Comparison of ENCODE assay signal across 8 mouse cellular contexts in the genomic region with DNA sequence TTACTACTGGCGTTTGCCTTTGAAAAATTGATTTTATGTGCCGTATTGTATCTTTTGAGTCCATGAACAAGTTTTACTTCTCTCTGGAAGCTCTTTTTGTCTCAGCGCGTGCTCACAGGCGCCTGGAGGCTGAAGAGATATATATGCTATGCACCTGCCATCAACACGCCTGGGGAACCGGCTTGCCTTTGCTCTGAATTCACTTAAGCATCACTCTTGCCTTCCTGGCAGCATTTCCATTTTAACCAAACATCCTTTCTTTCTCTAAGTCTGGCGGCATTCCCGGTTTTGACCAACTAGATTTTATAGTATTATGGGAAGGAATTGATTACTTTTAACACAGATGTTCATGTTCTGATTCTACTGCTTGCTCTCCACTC.
DNase-seq lines count a peak whose midpoint lies in the region; ATAC-seq and TF ChIP-seq lines count a peak whose summit lies in the region.

No protein-coding gene starts in this region.

- no peak for TF ChIP-seq CTCF in intestine, postnatal 0 days (IDR thresholded peaks at IDR 0.05; ENCODE audit: low read depth)
- no peak for TF ChIP-seq CTCF in small intestine, adult 2 months (IDR thresholded peaks at IDR 0.05; ENCODE audit: extremely low read depth, insufficient read length, insufficient replicate concordance, low read depth, low read length)

- peak overlapping the region; percentile 53 for H3K27ac ChIP-seq in heart, embryonic 16.5 days (ENCODE audit: low read length)
- 0 out of 2 replicates have a peak overlapping the region, but pooled peaks have one; percentile 65 for H3K27ac ChIP-seq in embryonic facial prominence, embryonic 10.5 days (replicated peaks)
- H3K27ac ChIP-seq in intestine, postnatal 0 days (ENCODE audit: low read depth, low read length), result no peak overlapping the region
- H3K27ac ChIP-seq in small intestine, adult 2 months (ENCODE audit: insufficient read depth, low read depth, low read length), result no peak overlapping the region

- no peak for TF ChIP-seq POLR2A in small intestine, adult 2 months (IDR thresholded peaks at IDR 0.05; ENCODE audit: low read depth, low read length)

- H3K27me3 ChIP-seq in heart, embryonic 16.5 days (ENCODE audit: control insufficient read depth, insufficient read depth, low read length), result no peaks in the 10 kb centered on the region
- H3K27me3 ChIP-seq in embryonic facial prominence, embryonic 10.5 days (replicated peaks; ENCODE audit: low read depth, poor library complexity, severe bottlenecking), result peaks cover 29% of the 10 kb centered on the region
- peaks cover 6% of the 10 kb centered on the region; the same call in 1 of the 2 replicates for H3K27me3 ChIP-seq in intestine, postnatal 0 days (replicated peaks; ENCODE audit: control insufficient read depth, insufficient read depth, low read length)
- peaks cover 12% of the 10 kb centered on the region; the same call in 1 of the 2 replicates for H3K27me3 ChIP-seq in small intestine, adult 2 months (ENCODE audit: control insufficient read depth, insufficient read depth, low read length)

- peak overlapping the region; percentile 89 for H3K4me2 ChIP-seq in heart, embryonic 16.5 days (ENCODE audit: low read depth, low read length)
- H3K4me2 ChIP-seq in intestine, postnatal 0 days (replicated peaks; ENCODE audit: low read depth), result peak overlapping the region; percentile 68

- H3K4me3 ChIP-seq in heart, embryonic 16.5 days (ENCODE audit: low read length), result peak overlapping the region; percentile 65
- peak overlapping the region; percentile 62 for H3K4me3 ChIP-seq in embryonic facial prominence, embryonic 10.5 days
- H3K4me3 ChIP-seq in intestine, postnatal 0 days (ENCODE audit: low read depth, low read length), result peak overlapping the region; percentile 30; the same call in 1 of the 2 replicates
- peak overlapping the region; percentile 62 for H3K4me3 ChIP-seq in small intestine, adult 2 months (ENCODE audit: low read depth, low read length)

- DNase-seq in heart, adult 8-10 months (ENCODE audit: low spot score), result no peak
- DNase-seq in embryonic facial prominence, embryonic 10.5 days (ENCODE audit: low spot score), result no peak
- DNase-seq in frontal cortex, adult 2 months (ENCODE audit: extremely low spot score in 1 of 2, low spot score in 1 of 2), result no peak
- no peak for DNase-seq in adrenal gland, adult 8-10 months
- DNase-seq in right cerebral cortex, postnatal 4 days, result no peak

- H3K9me3 ChIP-seq in heart, embryonic 16.5 days (replicated peaks; ENCODE audit: control insufficient read depth, low read length), result no peaks in the 10 kb centered on the region
- no peaks in the 10 kb centered on the region for H3K9me3 ChIP-seq in embryonic facial prominence, embryonic 10.5 days
- no peaks in the 10 kb centered on the region for H3K9me3 ChIP-seq in intestine, postnatal 0 days (ENCODE audit: control insufficient read depth)

- 38% methylated on average over 9 of the region's 9 CpGs for WGBS in heart, embryonic 16.5 days
- WGBS in embryonic facial prominence, embryonic 10.5 days, result 43% methylated on average over 9 of the region's 9 CpGs
- WGBS in intestine, postnatal 0 days, result 38% methylated on average over 9 of the region's 9 CpGs
- WGBS in small intestine, adult 2 months, result 39% methylated on average over 9 of the region's 9 CpGs

- no peaks in the 10 kb centered on the region for H3K36me3 ChIP-seq in heart, embryonic 16.5 days (ENCODE audit: control insufficient read depth, insufficient read depth)
- no peaks in the 10 kb centered on the region for H3K36me3 ChIP-seq in embryonic facial prominence, embryonic 10.5 days (replicated peaks)
- no peaks in the 10 kb centered on the region for H3K36me3 ChIP-seq in intestine, postnatal 0 days (ENCODE audit: control insufficient read depth, insufficient read depth)
- H3K36me3 ChIP-seq in small intestine, adult 2 months (ENCODE audit: control insufficient read depth, insufficient read depth, low read length), result no peaks in the 10 kb centered on the region

- H3K9ac ChIP-seq in heart, embryonic 16.5 days (ENCODE audit: low read length), result peak overlapping the region; percentile 69
- H3K9ac ChIP-seq in intestine, postnatal 0 days (ENCODE audit: low read depth, low read length), result no peak overlapping the region

- peaks cover 32% of the 10 kb centered on the region for H3K4me1 ChIP-seq in heart, embryonic 16.5 days (ENCODE audit: control insufficient read depth, insufficient read depth, low read length)
- H3K4me1 ChIP-seq in embryonic facial prominence, embryonic 10.5 days, result peaks cover 36% of the 10 kb centered on the region
- 0 out of 2 replicates have a peak, but pooled peaks cover 6% of the 10 kb centered on the region for H3K4me1 ChIP-seq in intestine, postnatal 0 days (replicated peaks; ENCODE audit: control insufficient read depth, insufficient read depth, low read length)
- peaks cover 4% of the 10 kb centered on the region; the same call in 1 of the 2 replicates for H3K4me1 ChIP-seq in small intestine, adult 2 months (ENCODE audit: control insufficient read depth, insufficient read depth, insufficient read length, low read length)

- ATAC-seq in heart, embryonic 16.5 days (replicated peaks; ENCODE audit: extremely low read depth, insufficient read depth, low FRiP score), result no peak
- no peak for ATAC-seq in intestine, postnatal 0 days

Comparison
In these comparisons a context has a peak if more than half of its experiments do, and no peak if none do; other contexts are left out.
1. H3K27ac ChIP-seq: peak in heart, embryonic 16.5 days (single experiment) and embryonic facial prominence, embryonic 10.5 days (single experiment); none in intestine, postnatal 0 days (single experiment) and small intestine, adult 2 months (single experiment).
2. Peak in every context shown above with its lines, with median percentiles within 50 percentile points of each other: H3K4me3 ChIP-seq.